Mouse (Mus musculus) lung, postnatal 25 days (tissue): ENCODE results near the gene Cdk5rap2.

Experiments used
- DNase-seq: peaks from one replicate; pipeline ENCODE4 v3.0.0; 2022; ENCODE audit warnings: low spot score

Cdk5rap2 gene

DNA sequence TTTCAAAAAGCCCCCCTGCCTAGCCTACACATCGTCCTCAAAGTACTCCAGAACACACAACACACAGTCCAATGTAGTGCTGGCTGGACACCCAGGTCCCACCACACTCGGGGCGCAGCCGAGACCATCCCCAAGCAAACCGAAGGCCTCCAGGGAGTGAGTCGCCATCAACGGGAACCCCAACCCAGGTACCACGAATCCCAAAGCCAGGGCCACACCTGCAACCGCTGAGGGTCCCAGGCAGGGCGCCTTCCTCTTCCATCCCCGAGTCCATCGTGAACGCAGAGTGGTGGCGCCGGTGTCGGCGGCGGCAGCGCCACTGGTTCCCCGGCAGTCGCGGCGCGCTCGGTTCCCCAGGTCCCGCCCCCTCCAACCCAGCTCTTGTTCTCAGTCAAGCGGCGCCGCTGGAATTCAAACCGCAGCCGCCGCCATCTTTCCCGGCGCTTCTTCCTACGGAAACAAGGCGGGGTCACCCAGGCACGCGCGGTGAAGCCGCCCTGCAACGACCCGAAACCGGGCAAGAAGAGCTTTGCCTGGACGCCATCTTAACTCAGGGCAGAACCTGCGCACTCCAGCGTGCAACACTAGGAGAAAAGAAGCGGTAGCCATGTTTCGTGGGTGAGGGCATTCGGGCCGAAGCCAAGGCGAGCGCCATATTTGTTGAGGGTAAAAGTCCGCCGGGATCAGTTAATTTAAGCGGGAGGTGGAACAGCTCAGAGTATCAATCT lies at the start of gene Cdk5rap2:
Gene Cdk5rap2 (minus strand): TSS at position 450 of the 728 bp plus-strand sequence.
- DNase-seq, result peak; percentile 97

- DNase-seq, result peak; percentile 39
Observed at GRCm38 (mm10) chr4:70452161-70452560, 41.9 kb upstream of the Cdk5rap2 start.

- DNase-seq, result peak; percentile 45
Observed at GRCm38 (mm10) chr4:70451750-70452149, 41.5 kb upstream of the Cdk5rap2 start.

DNA sequence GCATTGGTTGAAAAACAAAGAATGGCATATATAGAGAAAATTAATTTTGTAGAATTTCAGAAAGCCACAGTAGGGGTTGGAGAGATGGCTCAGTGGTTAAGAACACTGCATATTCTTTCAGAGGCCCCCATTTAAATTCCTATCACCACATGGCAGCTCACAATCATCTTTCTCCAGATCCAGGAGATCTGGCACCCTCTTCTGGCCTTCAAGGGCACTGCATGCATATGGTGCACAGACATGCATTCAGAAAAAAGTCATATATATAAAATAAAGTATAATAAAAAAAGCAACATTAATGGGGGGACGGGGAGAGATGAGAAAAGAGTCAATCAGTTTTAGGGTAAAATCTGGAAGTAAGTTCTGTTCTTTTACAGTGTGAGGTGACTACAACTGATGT lies 39.4 kb upstream of the Cdk5rap2 start:
- no peak for DNase-seq

GRCm38 (mm10) chr4:70446774-70447173 lies 36.5 kb upstream of the Cdk5rap2 start:
- no peak for DNase-seq

DNA sequence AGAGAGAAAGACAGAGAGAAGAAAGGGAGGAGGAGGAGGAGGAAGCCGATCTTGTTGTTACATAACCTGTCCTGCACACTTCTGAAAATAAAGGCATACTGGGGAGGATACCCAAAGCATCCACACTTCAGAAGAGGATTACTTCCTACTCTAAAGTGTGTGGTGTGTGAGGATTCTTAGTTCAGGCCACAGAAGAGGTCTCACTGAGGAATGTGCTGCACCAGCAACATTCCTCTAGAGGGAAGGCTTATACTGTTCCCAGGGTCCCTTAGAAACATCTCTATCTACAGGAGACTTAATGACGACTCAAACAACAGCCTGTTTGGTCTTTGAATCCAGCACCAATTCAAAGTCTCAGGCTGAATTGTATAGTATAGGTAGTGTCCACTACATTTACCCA lies 10.0 kb upstream of the Cdk5rap2 start:
- no peak for DNase-seq

DNA sequence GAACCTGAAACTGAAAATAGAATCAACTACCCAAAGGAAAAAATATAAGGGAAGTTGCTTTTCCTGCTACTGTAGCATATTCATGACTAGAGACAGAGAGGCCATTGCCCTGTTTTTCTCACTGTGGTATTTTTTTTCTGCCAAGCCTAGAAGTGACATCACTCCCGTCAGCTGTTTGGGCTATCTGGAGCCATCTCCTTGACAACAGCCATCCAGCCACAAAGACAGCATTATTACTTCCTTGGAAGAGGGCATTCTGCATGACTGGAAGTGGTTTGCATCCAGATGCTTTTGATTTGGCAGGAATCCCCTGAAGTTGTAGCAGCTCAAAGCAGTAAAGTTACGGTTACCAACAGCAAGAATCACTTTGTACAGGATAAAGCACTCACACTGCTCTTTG lies 1.9 kb upstream of the Cdk5rap2 start:
- DNase-seq, result no peak

GRCm38 (mm10) chr4:70409456-70409855 lies 787 bp downstream of the Cdk5rap2 start:
- no peak for DNase-seq

DNA sequence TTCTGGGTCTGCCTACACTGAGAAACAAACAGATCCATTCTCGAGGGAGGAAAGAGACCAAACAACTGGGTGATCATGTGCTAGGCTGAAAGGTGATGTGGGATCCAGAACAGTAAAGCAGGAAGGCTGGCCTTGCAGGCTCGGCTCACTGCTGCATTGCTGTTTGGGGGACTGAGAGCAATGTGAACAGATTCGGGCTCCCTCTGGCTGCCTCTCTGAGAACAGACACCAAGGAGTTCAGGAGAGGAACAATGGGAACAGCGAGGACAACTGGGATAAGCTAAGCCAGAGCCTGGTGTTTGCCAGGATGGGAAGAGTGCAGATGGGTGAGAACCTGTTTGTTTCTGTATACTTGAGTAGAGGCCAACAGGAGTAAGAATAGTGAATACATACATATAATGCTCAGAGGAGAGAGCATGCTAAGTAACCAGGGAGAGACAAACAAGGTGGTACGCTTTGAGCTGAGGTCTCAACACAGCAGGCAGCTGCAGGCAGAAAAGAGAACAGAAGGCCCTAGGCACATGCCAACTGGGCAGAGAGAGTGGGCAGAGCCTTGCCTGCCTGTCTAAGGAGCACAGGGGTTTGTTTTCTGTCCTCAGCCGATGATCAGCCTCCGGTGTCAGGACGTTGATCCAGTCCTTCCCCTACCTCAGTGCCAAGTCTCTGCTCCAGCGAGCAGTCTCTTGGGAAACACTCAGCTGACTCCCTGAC lies 8.0 kb downstream of the Cdk5rap2 start:
- no peak for DNase-seq

DNA sequence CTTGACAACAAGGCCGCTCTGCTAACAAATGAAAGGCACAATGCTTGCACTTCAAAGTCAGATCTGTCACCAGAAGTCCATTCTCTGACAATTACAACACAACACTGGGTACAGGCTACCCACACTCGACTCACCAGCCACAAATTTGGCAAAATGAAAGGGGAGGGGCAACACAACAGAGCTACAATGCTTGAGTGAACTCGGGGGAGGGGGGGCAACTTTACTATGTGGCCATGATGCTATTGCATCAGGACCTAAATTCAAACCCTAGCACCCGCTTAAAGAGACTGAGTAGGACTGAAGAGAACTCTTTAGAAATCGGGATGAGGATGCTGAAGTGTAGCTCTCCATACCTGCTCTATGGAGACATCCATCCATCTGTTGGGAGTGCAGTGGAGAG lies 10.8 kb downstream of the Cdk5rap2 start:
- no peak for DNase-seq

- DNase-seq, result no peak
Observed at GRCm38 (mm10) chr4:70399074-70399473, 11.2 kb downstream of the Cdk5rap2 start.

DNA sequence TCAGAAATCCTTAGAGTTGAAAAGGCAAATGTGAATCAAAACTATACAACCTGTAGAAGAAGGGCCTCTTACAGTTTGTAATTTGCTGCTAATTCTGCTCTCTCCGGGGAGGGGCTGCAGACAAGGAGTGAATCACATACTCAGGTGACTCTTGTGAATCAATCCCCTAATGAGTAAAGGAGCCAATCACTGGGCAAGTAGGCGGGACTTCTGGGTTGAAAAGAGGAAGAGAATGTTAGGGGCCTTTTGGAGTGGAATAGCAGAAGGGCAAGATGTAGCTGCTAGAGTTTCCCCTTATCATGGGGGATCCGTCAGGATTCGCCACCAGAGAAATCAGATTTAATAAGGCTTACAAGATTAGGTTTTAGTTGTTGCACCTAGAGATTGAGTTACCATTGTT lies 12.2 kb downstream of the Cdk5rap2 start:
- no peak for DNase-seq

GRCm38 (mm10) chr4:70396701-70397100 lies 13.5 kb downstream of the Cdk5rap2 start:
- DNase-seq, result no peak

GRCm38 (mm10) chr4:70394736-70395135 lies 15.5 kb downstream of the Cdk5rap2 start:
- DNase-seq, result no peak

- DNase-seq, result no peak
Observed at GRCm38 (mm10) chr4:70391760-70392372, 18.4 kb downstream of the Cdk5rap2 start.

- no peak for DNase-seq
Observed at GRCm38 (mm10) chr4:70391073-70391472, 19.2 kb downstream of the Cdk5rap2 start.

DNA sequence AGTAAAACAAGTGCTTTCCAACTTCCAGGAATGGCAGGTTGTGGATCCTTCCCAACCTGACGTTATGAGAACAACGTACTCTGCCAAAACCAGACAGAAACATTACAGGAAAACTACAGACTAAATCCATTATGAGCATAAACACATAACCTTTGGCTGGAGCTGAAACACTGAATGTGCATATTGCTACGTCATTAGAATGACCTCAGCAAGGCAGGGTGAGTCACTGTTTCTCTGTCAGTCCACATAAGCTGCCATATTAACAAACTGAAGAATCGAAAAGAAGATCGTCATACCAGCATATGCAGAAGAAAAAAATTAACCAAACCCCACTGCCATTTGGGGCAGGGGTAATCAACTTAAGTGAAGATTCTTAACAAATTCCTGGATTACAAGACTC lies 24.0 kb downstream of the Cdk5rap2 start:
- DNase-seq, result no peak

GRCm38 (mm10) chr4:70377359-70377758 lies 32.9 kb downstream of the Cdk5rap2 start:
- DNase-seq, result no peak

- no peak for DNase-seq
Observed at GRCm38 (mm10) chr4:70365061-70365858, 45.0 kb downstream of the Cdk5rap2 start.

- no peak for DNase-seq
Observed at GRCm38 (mm10) chr4:70361366-70361765, 48.9 kb downstream of the Cdk5rap2 start.

- peak; percentile 43 for DNase-seq
Observed at GRCm38 (mm10) chr4:70355659-70356350, 54.4 kb downstream of the Cdk5rap2 start.

DNA sequence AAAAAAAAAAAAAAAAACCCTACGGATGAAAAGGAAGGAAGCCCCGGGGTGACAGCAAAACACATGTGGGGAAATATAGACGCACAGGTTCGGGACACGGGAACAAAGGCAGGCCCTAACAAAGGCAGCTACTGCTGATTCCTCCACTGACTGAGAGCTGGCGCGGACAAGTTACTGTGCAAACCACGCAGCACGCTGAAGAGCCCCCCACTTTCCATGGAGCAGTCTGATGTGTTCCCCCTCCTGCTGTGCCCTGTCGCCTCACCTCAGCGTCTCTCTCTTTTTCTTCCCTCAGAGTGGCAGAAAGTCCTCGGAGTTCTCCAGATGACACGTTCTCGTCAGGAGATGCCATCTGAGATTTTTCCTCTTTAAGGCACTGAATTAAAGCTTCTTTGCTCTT lies 55.8 kb downstream of the Cdk5rap2 start:
- DNase-seq, result no peak
